Mouse (Mus musculus) gastrocnemius, postnatal 14 days (tissue): ENCODE data around the gene Klhdc4. TPM values are rescaled to one million over a fixed set of nuclear protein-coding genes. Genes with fewer than 3 reads are reported as not detected.

Experiments used
- DNase-seq: peaks from one replicate; pipeline ENCODE4 v3.0.0; 2021; ENCODE audit warnings: mixed read lengths
- intact Hi-C: fragments of 180-260 bp; cut with DNase I; formaldehyde crosslinking; loops from one replicate; pipeline ENCODE4 v1.15.1; 2025; ENCODE audit warnings: low total_unique reads
- long read RNA-seq, 2 experiments: library from polyadenylated mRNA; stranded (forward); transcript quantifications; one replicate each; pipeline ENCODE4 v2.0.0; 2021
- total RNA-seq, 2 experiments: library from RNA; stranded (reverse); gene quantifications; 2 replicates each; pipeline ENCODE4 v1.2.3; 2021

Klhdc4 gene
- total RNA-seq, result 1 to 10 TPM; 8.1 to 9.7 TPM
- long read RNA-seq, experiment 1, transcript Klhdc4-201 (12 exons, 2,078 nt), result major isoform, 12 of 15 reads
- long read RNA-seq, experiment 1, partial matches to known transcripts, result 1 of 15 reads
- long read RNA-seq, experiment 1, other reads (novel, unspliced or antisense), result 2 of 15 reads
- long read RNA-seq, experiment 2, transcript Klhdc4-201 (12 exons, 2,078 nt), result major isoform, 12 of 12 reads
- long read RNA-seq, experiment 2, partial matches to known transcripts, result 0 of 12 reads
- long read RNA-seq, experiment 2, other reads (novel, unspliced or antisense), result 0 of 12 reads

- intact Hi-C loops, result no loop called here
- DNase-seq, result peak; percentile 84
Observed at GRCm38 (mm10) chr8:121829048-121829776, at the start of gene Klhdc4. Klhdc4 (minus strand) TSS chr8:121829569.

- DNase-seq, result no peak
- intact Hi-C loops, result no loop called here
Observed at GRCm38 (mm10) chr8:121877828-121878480, 48.6 kb upstream of the Klhdc4 start.

GRCm38 (mm10) chr8:121877212-121877611 is 47.8 kb upstream of the Klhdc4 start:
- intact Hi-C loops, result no loop called here
- no peak for DNase-seq

- intact Hi-C loops, result no loop called here
Observed at GRCm38 (mm10) chr8:121875517-121875916, 46.1 kb upstream of the Klhdc4 start.

GRCm38 (mm10) chr8:121875045-121875444 is 45.7 kb upstream of the Klhdc4 start:
- intact Hi-C loops, result no loop called here

More at GRCm38 (mm10) chr8:121875517-121875916, 46.1 kb upstream of the Klhdc4 start:
- no peak for DNase-seq

GRCm38 (mm10) chr8:121874031-121874430 is 44.7 kb upstream of the Klhdc4 start:
- DNase-seq, result peak; percentile 77
- intact Hi-C loops, result no loop called here

More at GRCm38 (mm10) chr8:121875045-121875444, 45.7 kb upstream of the Klhdc4 start:
- no peak for DNase-seq

- intact Hi-C loops, result loop anchor here (2.0 kb wide), 1 partner anchor 39 kb away; no protein-coding TSS in a partner anchor
- DNase-seq, result no peak
Observed at GRCm38 (mm10) chr8:121871833-121872440, 42.6 kb upstream of the Klhdc4 start.

GRCm38 (mm10) chr8:121870190-121870589 is 40.8 kb upstream of the Klhdc4 start:
- intact Hi-C loops, result no loop called here

GRCm38 (mm10) chr8:121868896-121869295 is 39.5 kb upstream of the Klhdc4 start:
- intact Hi-C loops, result no loop called here
- no peak for DNase-seq

More at GRCm38 (mm10) chr8:121870190-121870589, 40.8 kb upstream of the Klhdc4 start:
- DNase-seq, result no peak

- no peak for DNase-seq
- intact Hi-C loops, result no loop called here
Observed at GRCm38 (mm10) chr8:121868196-121868595, 38.8 kb upstream of the Klhdc4 start.

GRCm38 (mm10) chr8:121865356-121865755 is 36.0 kb upstream of the Klhdc4 start:
- DNase-seq, result no peak
- intact Hi-C loops, result no loop called here

GRCm38 (mm10) chr8:121861806-121862548 is 32.6 kb upstream of the Klhdc4 start:
- no peak for DNase-seq
- intact Hi-C loops, result no loop called here

- no peak for DNase-seq
- intact Hi-C loops, result no loop called here
Observed at GRCm38 (mm10) chr8:121861276-121861675, 31.9 kb upstream of the Klhdc4 start.

GRCm38 (mm10) chr8:121857747-121858146 is 28.4 kb upstream of the Klhdc4 start:
- intact Hi-C loops, result no loop called here

GRCm38 (mm10) chr8:121857331-121857730 is 28.0 kb upstream of the Klhdc4 start:
- DNase-seq, result peak; percentile 59
- intact Hi-C loops, result no loop called here

More at GRCm38 (mm10) chr8:121857747-121858146, 28.4 kb upstream of the Klhdc4 start:
- DNase-seq, result no peak

GRCm38 (mm10) chr8:121856071-121856746 is 26.8 kb upstream of the Klhdc4 start:
- DNase-seq, result no peak
- intact Hi-C loops, result no loop called here

GRCm38 (mm10) chr8:121853586-121853985 is 24.2 kb upstream of the Klhdc4 start:
- intact Hi-C loops, result no loop called here
- DNase-seq, result no peak

- DNase-seq, result no peak
- intact Hi-C loops, result no loop called here
Observed at GRCm38 (mm10) chr8:121852464-121852863, 23.1 kb upstream of the Klhdc4 start.
